Mouse (Mus musculus) hindbrain, postnatal 0 days (tissue): Measurements from ENCODE around the gene Gm47841. TPM values are rescaled to one million over a fixed set of nuclear protein-coding genes. Genes with fewer than 3 reads are reported as not detected.

Experiments
- ATAC-seq: fragments of 200-750 bp; cut with Nextera tagmentation; 2 replicates; pipeline ENCODE4 v1.8.0; 2017; ENCODE audit warnings: mild to moderate bottlenecking, moderate TSS enrichment, moderate library complexity
- DNase-seq: peaks from one replicate; pipeline ENCODE4 v3.0.0-alpha.2; 2015; ENCODE audit warnings: low spot score
- H3K27ac ChIP-seq: fragments of 300-500 bp; sonication (generic); 2 replicates; pipeline ENCODE4 v1.5.1; 2014; ENCODE audit warnings: mild to moderate bottlenecking
- H3K27me3 ChIP-seq: fragments of 300-500 bp; sonication (generic); 2 replicates; pipeline ENCODE4 v1.6.1; 2014; ENCODE audit warnings: low read length, mixed read lengths; ENCODE audit not compliant: insufficient read depth
- H3K36me3 ChIP-seq: fragments of 300-500 bp; sonication (generic); 2 replicates; pipeline ENCODE4 v1.6.1; 2014; ENCODE audit warnings: low read length, mixed read lengths; ENCODE audit not compliant: insufficient read depth
- H3K4me1 ChIP-seq: fragments of 300-500 bp; sonication (generic); 2 replicates; pipeline ENCODE4 v1.6.1; 2014; ENCODE audit warnings: antibody characterized with exemption, low read length, mixed read lengths; ENCODE audit not compliant: insufficient read depth
- H3K4me2 ChIP-seq: fragments of 300-500 bp; sonication (generic); 2 replicates; pipeline ENCODE4 v1.6.1; 2014; ENCODE audit warnings: low read depth, mild to moderate bottlenecking, low read length, moderate library complexity, mixed read lengths
- H3K4me3 ChIP-seq: fragments of 300-500 bp; sonication (generic); 2 replicates; pipeline ENCODE4 v1.5.1; 2014; ENCODE audit warnings: low read length
- H3K9ac ChIP-seq: fragments of 300-500 bp; sonication (generic); replicated peaks from 2 replicates; pipeline ENCODE4 v1.6.1; 2014; ENCODE audit warnings: mild to moderate bottlenecking, low read length, moderate library complexity, mixed read lengths
- H3K9me3 ChIP-seq: fragments of 300-500 bp; sonication (generic); 2 replicates; pipeline ENCODE4 v1.6.1; 2016; ENCODE audit warnings: low read length, mixed read lengths
- CTCF ChIP-seq: IDR thresholded peaks from 2 replicates; pipeline ENCODE4 v1.5.1; 2016; ENCODE audit warnings: antibody characterized with exemption, control low read depth, low read depth
- WGBS: fragments of 180-500 bp; shearing (Covaris S2); extraction: QIAGEN DNeasy Blood & Tissue Kit; methylation state at CpG from one replicate; pipeline ENCODE4 v1.1.7; 2014; 5-methylcytosine and 5-hydroxymethylcytosine counted together
- polyA plus RNA-seq: library from polyadenylated mRNA; unstranded; fragments of >200 nt; fragmentation: Nextera tagmentation; extraction: Ambion mirVana; gene quantifications from 2 replicates; pipeline ENCODE4 v1.2.1, GENCODE M21; 2015
- total RNA-seq: library from RNA; depleted of rRNA; stranded (reverse); fragments of >200 nt; gene quantifications from 2 replicates; pipeline ENCODE4 v1.2.3, GENCODE M21; 2014

The Gm47841 gene
- total and polyA plus RNA-seq, 2 experiments from 2014 or later: not detected

DNA sequence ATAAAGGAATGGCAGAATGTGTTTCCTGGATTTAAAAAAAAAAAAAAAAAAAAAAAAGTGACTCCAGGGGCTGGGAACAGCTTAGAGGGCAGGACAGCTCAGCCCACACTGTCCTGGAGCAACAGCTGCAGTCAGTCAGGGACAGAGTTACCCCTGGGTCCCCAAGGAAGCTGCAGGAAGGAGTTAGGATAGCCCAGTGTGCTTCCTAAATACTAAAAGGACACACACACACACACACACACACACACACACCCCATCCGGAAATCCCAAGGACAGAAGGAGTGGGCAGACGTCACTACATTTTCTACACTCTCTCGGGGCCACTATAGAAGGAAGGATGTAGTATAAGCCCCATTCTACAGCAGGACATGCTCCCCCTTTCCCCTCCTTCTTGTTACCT, 20.8 kb upstream of the Gm47841 start:
- peaks cover 15% of the 10 kb centered on the region; the same call in 1 of the 2 replicates for H3K4me1 ChIP-seq
- no peak overlapping the region for H3K4me3 ChIP-seq
- no peak overlapping the region for H3K9ac ChIP-seq
- H3K27ac ChIP-seq: no peak overlapping the region
- WGBS: 56% methylated on average over 3 of the region's 3 CpGs
- no peak for ATAC-seq
- H3K36me3 ChIP-seq: no peaks in the 10 kb centered on the region
- H3K4me2 ChIP-seq: no peak overlapping the region
- TF ChIP-seq CTCF: no peak
- DNase-seq: no peak
- H3K27me3 ChIP-seq: no peaks in the 10 kb centered on the region
- no peaks in the 10 kb centered on the region for H3K9me3 ChIP-seq

DNA sequence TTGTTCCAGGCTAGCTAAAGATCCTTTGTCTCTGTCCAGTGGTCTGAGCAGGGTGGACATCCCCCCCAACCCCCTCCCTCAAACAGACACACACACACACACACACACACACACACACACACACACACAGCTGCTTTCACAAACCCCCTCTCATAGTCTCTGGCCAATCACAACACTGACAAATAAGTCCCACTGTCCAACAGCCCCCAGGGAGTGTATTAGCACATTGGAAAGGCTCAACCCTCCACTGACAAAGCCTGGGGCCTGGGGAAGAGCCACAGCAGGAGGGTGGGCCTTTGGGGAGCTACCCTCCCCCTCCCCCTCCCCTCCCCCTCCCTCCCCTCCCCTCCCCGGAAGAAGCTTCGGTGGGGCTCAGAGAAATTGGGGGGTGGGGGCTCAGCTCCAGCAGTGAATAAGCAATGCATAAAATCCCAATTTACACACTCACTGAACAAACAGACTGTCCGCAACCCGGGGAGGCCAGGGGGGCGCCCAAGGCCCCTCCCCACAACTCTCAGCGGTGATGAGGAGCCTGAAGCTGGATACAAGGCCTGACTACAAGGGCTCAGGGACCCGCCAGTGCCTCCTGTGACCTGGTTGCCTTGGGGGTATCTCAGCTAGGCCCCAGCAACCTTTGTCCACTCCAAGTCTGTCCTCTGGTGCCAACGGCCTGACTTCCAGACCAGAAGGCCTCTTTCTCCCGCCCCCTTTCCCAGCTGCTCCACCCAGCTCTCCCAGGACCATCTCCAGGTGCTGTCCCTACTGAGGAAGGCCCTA, 19.9 kb upstream of the Gm47841 start:
- no peaks in the 10 kb centered on the region for H3K9me3 ChIP-seq
- peaks cover 15% of the 10 kb centered on the region; the same call in 1 of the 2 replicates for H3K4me1 ChIP-seq
- DNase-seq: no peak
- H3K9ac ChIP-seq: no peak overlapping the region
- H3K27me3 ChIP-seq: no peaks in the 10 kb centered on the region
- H3K36me3 ChIP-seq: no peaks in the 10 kb centered on the region
- no peak overlapping the region for H3K4me2 ChIP-seq
- 21% methylated on average over 7 of the region's 9 CpGs for WGBS
- H3K27ac ChIP-seq: no peak overlapping the region
- TF ChIP-seq CTCF: no peak
- no peak overlapping the region for H3K4me3 ChIP-seq
- peak; percentile 11; the same call in 1 of the 2 replicates for ATAC-seq

DNA sequence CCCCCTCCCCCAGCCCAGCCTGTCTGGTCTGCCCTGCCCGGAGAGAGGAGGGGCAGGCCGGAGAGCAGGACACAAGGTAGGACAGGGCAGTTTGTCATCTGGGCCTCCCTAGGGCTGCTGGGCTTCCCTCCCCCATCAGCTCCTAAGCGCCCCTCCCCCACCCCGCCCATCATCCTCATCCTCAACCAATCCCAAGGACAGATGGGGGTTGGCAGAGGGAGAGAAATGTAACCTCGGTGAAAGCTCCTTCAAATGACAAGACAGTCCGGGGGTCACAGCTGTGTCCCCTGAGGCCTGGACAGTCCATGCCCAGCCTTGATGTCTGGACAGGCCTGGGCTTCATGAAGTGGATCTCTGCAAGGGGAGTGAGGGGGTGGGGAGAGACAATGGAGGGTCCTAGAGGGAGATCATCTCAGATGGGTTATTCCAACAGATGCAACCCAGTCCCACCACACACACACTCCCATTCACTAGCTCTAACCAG, 19.2 kb upstream of the Gm47841 start:
- Histone ChIP-seq H3K9ac (no peak overlapping the region), H3K27ac (no peak overlapping the region), H3K4me3 (no peak overlapping the region), H3K4me1 (peaks cover 15% of the 10 kb centered on the region; the same call in 1 of the 2 replicates), H3K27me3 (no peaks in the 10 kb centered on the region), H3K4me2 (no peak overlapping the region), H3K36me3 (no peaks in the 10 kb centered on the region), H3K9me3 (no peaks in the 10 kb centered on the region)
- ATAC-seq (peak; percentile 34; the same call in 1 of the 2 replicates), DNase-seq (no peak)
- WGBS: 21% methylated on average over 6 of the region's 6 CpGs
- TF ChIP-seq CTCF: no peak

DNA sequence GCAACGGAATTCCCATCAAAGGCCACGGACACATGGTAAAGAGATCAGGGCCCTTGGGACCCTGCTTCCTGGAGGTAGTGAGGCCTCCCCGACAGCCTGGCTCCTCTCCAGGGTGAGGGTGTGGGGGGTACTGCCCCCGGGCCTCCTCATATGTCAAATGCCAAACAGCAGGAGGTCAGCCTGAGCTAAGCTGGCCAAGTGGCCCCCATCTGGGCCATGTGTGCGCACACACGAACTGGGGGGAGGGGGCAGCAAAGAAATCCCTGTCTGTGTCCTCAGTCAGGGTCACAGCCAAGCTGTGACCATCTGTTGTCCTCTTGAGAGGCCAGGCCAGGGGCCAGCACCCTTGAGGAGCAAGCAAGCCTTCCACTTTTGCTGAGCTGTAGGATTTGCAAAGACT, 17.9 kb upstream of the Gm47841 start:
- H3K27me3 ChIP-seq: no peaks in the 10 kb centered on the region
- DNase-seq (no peak), ATAC-seq (no peak)
- H3K4me3 ChIP-seq: no peak overlapping the region
- 29% methylated on average over 6 of the region's 6 CpGs for WGBS
- no peak overlapping the region for H3K9ac ChIP-seq
- no peak overlapping the region for H3K4me2 ChIP-seq
- no peak overlapping the region for H3K27ac ChIP-seq
- no peaks in the 10 kb centered on the region for H3K36me3 ChIP-seq
- no peaks in the 10 kb centered on the region for H3K9me3 ChIP-seq
- H3K4me1 ChIP-seq: peaks cover 13% of the 10 kb centered on the region; the same call in 1 of the 2 replicates
- TF ChIP-seq CTCF: no peak

DNA sequence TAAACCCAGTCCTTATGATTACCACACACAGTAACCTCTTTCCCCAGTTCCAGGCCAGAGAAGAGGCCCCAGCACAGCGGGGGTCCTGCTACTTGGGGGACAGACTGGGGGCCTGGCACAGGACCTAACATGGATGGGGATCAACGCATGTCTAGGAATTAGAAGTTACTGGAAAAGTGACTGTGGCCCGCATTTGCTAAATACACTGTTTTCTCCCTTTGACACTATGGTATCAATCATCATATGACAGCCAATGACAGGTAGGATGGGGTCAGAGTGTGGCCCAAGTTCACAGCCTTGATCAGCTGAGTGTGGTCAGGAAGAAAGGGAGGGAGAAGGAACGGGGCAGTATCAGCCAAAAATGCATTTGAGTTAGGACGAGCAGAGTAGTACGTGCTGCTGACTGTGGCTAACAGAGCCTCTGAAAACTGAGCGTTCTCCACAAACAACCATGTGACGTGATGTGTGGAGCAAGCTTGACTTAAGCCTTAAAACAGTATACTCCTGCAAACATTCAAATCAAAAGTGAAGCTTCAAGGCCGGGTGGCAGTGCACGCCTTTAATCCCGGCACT, 13.2 kb upstream of the Gm47841 start:
- H3K27ac ChIP-seq: no peak overlapping the region
- TF ChIP-seq CTCF: no peak
- H3K4me2 ChIP-seq: no peak overlapping the region
- H3K4me1 ChIP-seq: peaks cover 6% of the 10 kb centered on the region; the same call in 1 of the 2 replicates
- 0 out of 2 replicates have a peak, but pooled peaks cover 3% of the 10 kb centered on the region for H3K27me3 ChIP-seq
- 43% methylated on average over 11 of the region's 11 CpGs for WGBS
- H3K36me3 ChIP-seq: no peaks in the 10 kb centered on the region
- H3K4me3 ChIP-seq: no peak overlapping the region
- DNase-seq: no peak
- no peak for ATAC-seq
- H3K9me3 ChIP-seq: no peaks in the 10 kb centered on the region
- no peak overlapping the region for H3K9ac ChIP-seq

DNA sequence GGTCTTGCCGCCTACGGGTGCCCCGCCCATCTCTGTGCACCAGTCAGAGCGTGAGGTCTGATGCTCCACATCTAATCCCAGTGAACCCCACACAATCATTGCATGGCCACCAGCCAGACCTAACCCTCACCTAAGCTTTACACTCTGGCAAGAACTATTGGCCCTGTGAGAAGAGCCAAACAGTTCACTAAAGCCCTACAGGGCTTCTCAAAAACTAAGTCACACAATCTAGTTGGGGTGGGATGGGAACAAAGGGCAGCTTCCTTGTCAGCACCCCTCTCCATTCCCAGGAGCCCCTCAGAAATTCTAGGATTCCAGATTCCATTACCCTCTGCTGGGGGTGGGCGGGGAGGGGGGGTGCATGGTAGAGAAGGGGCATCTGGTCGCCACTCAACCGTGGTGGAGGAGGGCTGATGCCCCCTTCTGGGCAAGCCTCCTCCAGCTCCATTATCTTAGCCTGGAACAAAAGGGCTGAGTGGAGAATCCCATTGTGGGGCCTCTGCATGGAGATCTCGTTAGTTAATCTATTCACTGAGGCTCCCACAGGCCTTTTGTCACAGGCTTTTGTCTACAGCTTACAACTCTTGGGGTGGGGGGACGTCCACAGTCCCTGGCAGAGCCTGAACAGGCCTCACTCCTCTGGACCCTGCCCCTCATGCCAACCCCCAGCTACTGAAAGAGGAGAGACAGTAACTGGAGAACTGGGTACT, 12.5 kb upstream of the Gm47841 start:
- Histone ChIP-seq H3K4me2 (no peak overlapping the region), H3K9me3 (no peaks in the 10 kb centered on the region), H3K9ac (no peak overlapping the region), H3K36me3 (no peaks in the 10 kb centered on the region), H3K27ac (no peak overlapping the region), H3K27me3 (0 out of 2 replicates have a peak, but pooled peaks cover 5% of the 10 kb centered on the region), H3K4me3 (no peak overlapping the region), H3K4me1 (no peaks in the 10 kb centered on the region)
- 18% methylated on average over 9 of the region's 9 CpGs for WGBS
- DNase-seq: no peak
- TF ChIP-seq CTCF: no peak
- ATAC-seq: no peak
